Mouse (Mus musculus): ENCODE results near the gene Ccdc13. TPM values are rescaled to one million over a fixed set of nuclear protein-coding genes. Genes with fewer than 3 reads are reported as not detected.

Ccdc13 gene
- polyA plus RNA-seq, 1 experiment = not detected

GRCm38 (mm10) chr9:121765166-121765855 is 74.0 kb downstream of the Ccdc13 start:
- no peak overlapping the region for H3K27ac ChIP-seq (ENCODE audit: control insufficient read depth, insufficient read depth, low read depth, low read length, poor library complexity)
- 50% methylated on average over 16 of the region's 16 CpGs for WGBS
- H3K4me3 ChIP-seq (replicated peaks; ENCODE audit: control insufficient read depth, low read depth, low read length) = no peak overlapping the region
- H3K4me1 ChIP-seq (ENCODE audit: control insufficient read depth, insufficient read depth, low read length) = no peaks in the 10 kb centered on the region
- no peak for TF ChIP-seq POLR2A (IDR thresholded peaks at IDR 0.05; ENCODE audit: borderline replicate concordance, control insufficient read depth, low read depth, low read length)

GRCm38 (mm10) chr9:121763716-121764115 is 75.5 kb downstream of the Ccdc13 start:
- no peak overlapping the region for H3K27ac ChIP-seq (ENCODE audit: control insufficient read depth, insufficient read depth, low read depth, low read length, poor library complexity)
- no peak overlapping the region for H3K4me3 ChIP-seq (replicated peaks; ENCODE audit: control insufficient read depth, low read depth, low read length)
- no peaks in the 10 kb centered on the region for H3K4me1 ChIP-seq (ENCODE audit: control insufficient read depth, insufficient read depth, low read length)
- no peak for TF ChIP-seq CTCF (IDR thresholded peaks at IDR 0.05; ENCODE audit: control insufficient read depth, insufficient read depth, low read length)
- TF ChIP-seq POLR2A (IDR thresholded peaks at IDR 0.05; ENCODE audit: borderline replicate concordance, control insufficient read depth, low read depth, low read length) = no peak
- 82% methylated on average over 19 of the region's 19 CpGs for WGBS

- no peaks in the 10 kb centered on the region for H3K4me1 ChIP-seq (ENCODE audit: control insufficient read depth, insufficient read depth, low read length)
- TF ChIP-seq POLR2A (IDR thresholded peaks at IDR 0.05; ENCODE audit: borderline replicate concordance, control insufficient read depth, low read depth, low read length) = no peak
- TF ChIP-seq CTCF (IDR thresholded peaks at IDR 0.05; ENCODE audit: control insufficient read depth, insufficient read depth, low read length) = no peak
- H3K27ac ChIP-seq (ENCODE audit: control insufficient read depth, insufficient read depth, low read depth, low read length, poor library complexity) = no peak overlapping the region
- no peak overlapping the region for H3K4me3 ChIP-seq (replicated peaks; ENCODE audit: control insufficient read depth, low read depth, low read length)
- 90% methylated on average over 25 of the region's 25 CpGs for WGBS
Observed at GRCm38 (mm10) chr9:121762761-121763160, 76.5 kb downstream of the Ccdc13 start.

- H3K4me1 ChIP-seq (ENCODE audit: control insufficient read depth, insufficient read depth, low read length) = no peaks in the 10 kb centered on the region
- TF ChIP-seq POLR2A (IDR thresholded peaks at IDR 0.05; ENCODE audit: borderline replicate concordance, control insufficient read depth, low read depth, low read length) (no peak), CTCF (IDR thresholded peaks at IDR 0.05; ENCODE audit: control insufficient read depth, insufficient read depth, low read length) (no peak)
- H3K4me3 ChIP-seq (replicated peaks; ENCODE audit: control insufficient read depth, low read depth, low read length) = no peak overlapping the region
- H3K27ac ChIP-seq (ENCODE audit: control insufficient read depth, insufficient read depth, low read depth, low read length, poor library complexity) = no peak overlapping the region
- WGBS = 86% methylated on average over 10 of the region's 10 CpGs
Observed at GRCm38 (mm10) chr9:121762248-121762647, 77.0 kb downstream of the Ccdc13 start.

GRCm38 (mm10) chr9:121761787-121762186 is 77.5 kb downstream of the Ccdc13 start:
- WGBS = 86% methylated on average over 8 of the region's 8 CpGs
- no peak overlapping the region for H3K4me3 ChIP-seq (replicated peaks; ENCODE audit: control insufficient read depth, low read depth, low read length)
- no peak overlapping the region for H3K27ac ChIP-seq (ENCODE audit: control insufficient read depth, insufficient read depth, low read depth, low read length, poor library complexity)
- TF ChIP-seq CTCF (IDR thresholded peaks at IDR 0.05; ENCODE audit: control insufficient read depth, insufficient read depth, low read length) (no peak), POLR2A (IDR thresholded peaks at IDR 0.05; ENCODE audit: borderline replicate concordance, control insufficient read depth, low read depth, low read length) (no peak)
- no peaks in the 10 kb centered on the region for H3K4me1 ChIP-seq (ENCODE audit: control insufficient read depth, insufficient read depth, low read length)

GRCm38 (mm10) chr9:121761091-121761665 is 78.1 kb downstream of the Ccdc13 start:
- Histone ChIP-seq H3K4me1 (ENCODE audit: control insufficient read depth, insufficient read depth, low read length) (no peaks in the 10 kb centered on the region), H3K27ac (ENCODE audit: control insufficient read depth, insufficient read depth, low read depth, low read length, poor library complexity) (no peak overlapping the region), H3K4me3 (replicated peaks; ENCODE audit: control insufficient read depth, low read depth, low read length) (no peak overlapping the region)
- WGBS = 65% methylated on average over 10 of the region's 10 CpGs
- TF ChIP-seq CTCF (IDR thresholded peaks at IDR 0.05; ENCODE audit: control insufficient read depth, insufficient read depth, low read length) = no peak
- TF ChIP-seq POLR2A (IDR thresholded peaks at IDR 0.05; ENCODE audit: borderline replicate concordance, control insufficient read depth, low read depth, low read length) = no peak

- no peaks in the 10 kb centered on the region for H3K4me1 ChIP-seq (ENCODE audit: control insufficient read depth, insufficient read depth, low read length)
- 1% methylated on average over 41 of the region's 43 CpGs for WGBS
- TF ChIP-seq POLR2A (IDR thresholded peaks at IDR 0.05; ENCODE audit: borderline replicate concordance, control insufficient read depth, low read depth, low read length) (no peak), CTCF (IDR thresholded peaks at IDR 0.05; ENCODE audit: control insufficient read depth, insufficient read depth, low read length) (no peak)
- H3K4me3 ChIP-seq (replicated peaks; ENCODE audit: control insufficient read depth, low read depth, low read length) = no peak overlapping the region
- H3K27ac ChIP-seq (ENCODE audit: control insufficient read depth, insufficient read depth, low read depth, low read length, poor library complexity) = no peak overlapping the region
Observed at GRCm38 (mm10) chr9:121760271-121761090, 78.8 kb downstream of the Ccdc13 start.

Measured in bone marrow, adult 2 months (tissue).